Mouse (Mus musculus): Measurements from ENCODE around the gene Rfxank. TPM values are rescaled to one million over a fixed set of nuclear protein-coding genes. Genes with fewer than 3 reads are reported as not detected.

Rfxank gene
- total and polyA plus RNA-seq, 2 experiments, result 13.6 to 27.8 TPM

DNA sequence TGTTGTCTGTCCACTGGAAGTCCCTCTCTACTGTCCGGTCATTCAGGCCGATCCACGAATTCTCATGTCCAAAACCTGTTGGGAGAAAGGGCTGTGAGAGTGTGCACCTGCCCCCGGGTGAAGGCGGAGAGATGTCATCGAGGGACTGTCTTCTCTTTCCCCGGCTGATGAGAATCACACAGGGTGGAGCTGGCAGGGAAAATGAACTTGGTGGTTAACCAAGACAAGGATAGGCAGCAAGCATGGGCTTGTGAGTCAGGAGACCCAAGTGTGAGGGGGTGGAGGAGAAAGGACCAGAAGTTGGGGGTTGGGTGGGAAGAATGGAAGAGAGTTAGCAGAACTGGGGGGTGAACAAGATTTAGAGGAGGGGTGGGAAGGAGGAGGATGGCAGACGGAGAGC, 38.7 kb downstream of the Rfxank start:
- H3K4me3 ChIP-seq (ENCODE audit: insufficient read depth, low read depth, low read length), result no peak overlapping the region
- no peaks in the 10 kb centered on the region for H3K79me2 ChIP-seq (ENCODE audit: control insufficient read depth, insufficient read depth, low read length)
- 80% methylated on average over 8 of the region's 8 CpGs for WGBS
- TF ChIP-seq POLR2A (IDR thresholded peaks at IDR 0.05; ENCODE audit: extremely low read depth, insufficient read depth, low read length) (no peak), CTCF (IDR thresholded peaks at IDR 0.05; ENCODE audit: low read depth, low read length) (no peak)
- no peak overlapping the region for H3K27ac ChIP-seq (replicated peaks; ENCODE audit: insufficient read depth, low read depth, low read length)
- no peaks in the 10 kb centered on the region for H3K4me1 ChIP-seq (ENCODE audit: control insufficient read depth, insufficient read depth, low read length)
- DNase-seq (ENCODE audit: extremely low read depth, low read depth, low spot score), result no peak
- H3K9ac ChIP-seq (ENCODE audit: low read depth, low read length), result no peak overlapping the region
- H3K27me3 ChIP-seq (ENCODE audit: control insufficient read depth, insufficient read depth, low read length), result no peaks in the 10 kb centered on the region
- H3K36me3 ChIP-seq (ENCODE audit: control insufficient read depth, insufficient read depth, low read length), result no peaks in the 10 kb centered on the region

- no peak for TF ChIP-seq POLR2A (IDR thresholded peaks at IDR 0.05; ENCODE audit: extremely low read depth, insufficient read depth, low read length)
- TF ChIP-seq CTCF (IDR thresholded peaks at IDR 0.05; ENCODE audit: low read depth, low read length), result no peak
- no peak for DNase-seq (ENCODE audit: extremely low read depth, low read depth, low spot score)
- Histone ChIP-seq H3K4me3 (ENCODE audit: insufficient read depth, low read depth, low read length) (no peak overlapping the region), H3K36me3 (ENCODE audit: control insufficient read depth, insufficient read depth, low read length) (no peaks in the 10 kb centered on the region), H3K27ac (replicated peaks; ENCODE audit: insufficient read depth, low read depth, low read length) (no peak overlapping the region), H3K27me3 (ENCODE audit: control insufficient read depth, insufficient read depth, low read length) (no peaks in the 10 kb centered on the region), H3K4me1 (ENCODE audit: control insufficient read depth, insufficient read depth, low read length) (no peaks in the 10 kb centered on the region), H3K79me2 (ENCODE audit: control insufficient read depth, insufficient read depth, low read length) (no peaks in the 10 kb centered on the region), H3K9ac (ENCODE audit: low read depth, low read length) (no peak overlapping the region)
- 69% methylated on average over 8 of the region's 8 CpGs for WGBS
Measured at GRCm38 (mm10) chr8:70099276-70099675, 39.7 kb downstream of the Rfxank start.

DNA sequence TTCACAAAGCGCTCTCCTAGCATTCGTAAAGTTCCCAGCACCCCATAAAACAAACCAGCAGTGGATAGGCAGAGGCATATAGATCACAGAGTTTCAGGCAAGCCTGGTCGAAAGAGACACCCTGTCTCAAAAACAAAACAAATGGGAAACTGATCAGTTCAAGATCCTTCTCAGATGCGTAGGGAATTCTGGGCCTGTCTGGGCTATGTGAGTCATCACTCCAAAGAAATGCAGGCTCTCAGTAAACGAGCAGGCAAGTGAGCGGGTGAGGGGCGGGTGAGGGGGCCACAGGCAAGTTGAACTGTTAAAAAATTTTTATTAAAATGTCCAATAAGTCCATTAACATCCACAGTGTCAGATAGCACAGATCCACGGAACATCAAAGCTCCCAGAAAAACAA, 46.2 kb downstream of the Rfxank start:
- TF ChIP-seq CTCF (IDR thresholded peaks at IDR 0.05; ENCODE audit: low read depth, low read length) (no peak), POLR2A (IDR thresholded peaks at IDR 0.05; ENCODE audit: extremely low read depth, insufficient read depth, low read length) (no peak)
- Histone ChIP-seq H3K27me3 (ENCODE audit: control insufficient read depth, insufficient read depth, low read length) (peaks cover 8% of the 10 kb centered on the region), H3K4me1 (ENCODE audit: control insufficient read depth, insufficient read depth, low read length) (no peaks in the 10 kb centered on the region), H3K79me2 (ENCODE audit: control insufficient read depth, insufficient read depth, low read length) (no peaks in the 10 kb centered on the region), H3K36me3 (ENCODE audit: control insufficient read depth, insufficient read depth, low read length) (no peaks in the 10 kb centered on the region), H3K27ac (replicated peaks; ENCODE audit: insufficient read depth, low read depth, low read length) (no peak overlapping the region), H3K4me3 (ENCODE audit: insufficient read depth, low read depth, low read length) (no peak overlapping the region), H3K9ac (ENCODE audit: low read depth, low read length) (no peak overlapping the region)
- 76% methylated on average over 8 of the region's 8 CpGs for WGBS
- no peak for DNase-seq (ENCODE audit: extremely low read depth, low read depth, low spot score)

DNA sequence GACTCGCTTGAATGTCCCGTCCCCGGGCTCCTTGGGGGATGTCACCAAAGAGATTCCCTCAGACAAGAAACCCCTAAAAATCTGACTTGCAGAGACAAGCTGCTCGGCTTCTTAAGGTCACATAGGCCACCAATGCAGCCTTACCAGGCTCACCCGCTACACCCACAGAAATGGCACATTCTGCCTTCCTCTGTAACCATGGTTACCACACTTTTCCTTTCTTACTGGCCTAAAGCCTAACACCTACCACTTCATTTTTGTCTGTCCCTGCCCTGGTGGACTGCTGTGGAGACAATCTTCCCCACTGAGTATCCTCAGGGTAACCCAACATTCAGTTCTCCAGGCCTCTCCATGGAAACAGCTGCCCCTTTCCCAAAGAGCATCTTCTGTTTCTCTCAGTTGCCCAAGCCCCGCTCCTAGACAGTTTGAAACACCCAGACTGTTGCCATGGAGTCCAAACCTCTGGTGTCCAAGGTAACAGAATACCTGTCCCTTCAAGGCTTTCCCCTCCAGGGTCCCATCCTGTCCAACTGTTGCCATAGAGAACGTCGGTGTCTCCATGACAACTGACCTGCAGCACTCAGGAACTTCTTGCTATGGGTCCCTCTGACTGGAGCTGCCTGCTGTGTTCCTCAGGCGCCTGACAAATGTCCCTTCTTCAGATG, 49.5 kb downstream of the Rfxank start:
- H3K4me1 ChIP-seq (ENCODE audit: control insufficient read depth, insufficient read depth, low read length), result no peaks in the 10 kb centered on the region
- H3K9ac ChIP-seq (ENCODE audit: low read depth, low read length), result no peak overlapping the region
- no peaks in the 10 kb centered on the region for H3K79me2 ChIP-seq (ENCODE audit: control insufficient read depth, insufficient read depth, low read length)
- DNase-seq (ENCODE audit: extremely low read depth, low read depth, low spot score), result no peak
- no peak overlapping the region for H3K27ac ChIP-seq (replicated peaks; ENCODE audit: insufficient read depth, low read depth, low read length)
- 69% methylated on average over 9 of the region's 9 CpGs for WGBS
- peaks cover 9% of the 10 kb centered on the region for H3K27me3 ChIP-seq (ENCODE audit: control insufficient read depth, insufficient read depth, low read length)
- no peaks in the 10 kb centered on the region for H3K36me3 ChIP-seq (ENCODE audit: control insufficient read depth, insufficient read depth, low read length)
- H3K4me3 ChIP-seq (ENCODE audit: insufficient read depth, low read depth, low read length), result no peak overlapping the region
- TF ChIP-seq POLR2A (IDR thresholded peaks at IDR 0.05; ENCODE audit: extremely low read depth, insufficient read depth, low read length), result no peak
- no peak for TF ChIP-seq CTCF (IDR thresholded peaks at IDR 0.05; ENCODE audit: low read depth, low read length)

GRCm38 (mm10) chr8:70087836-70088650, 50.9 kb downstream of the Rfxank start:
- no peak for DNase-seq (ENCODE audit: extremely low read depth, low read depth, low spot score)
- Histone ChIP-seq H3K79me2 (ENCODE audit: control insufficient read depth, insufficient read depth, low read length) (no peaks in the 10 kb centered on the region), H3K9ac (ENCODE audit: low read depth, low read length) (no peak overlapping the region), H3K36me3 (ENCODE audit: control insufficient read depth, insufficient read depth, low read length) (no peaks in the 10 kb centered on the region), H3K4me1 (ENCODE audit: control insufficient read depth, insufficient read depth, low read length) (no peaks in the 10 kb centered on the region; the same call in none of the 2 replicates), H3K4me3 (ENCODE audit: insufficient read depth, low read depth, low read length) (no peak overlapping the region), H3K27me3 (ENCODE audit: control insufficient read depth, insufficient read depth, low read length) (peaks cover 9% of the 10 kb centered on the region), H3K27ac (replicated peaks; ENCODE audit: insufficient read depth, low read depth, low read length) (no peak overlapping the region)
- 27% methylated on average over 56 of the region's 56 CpGs for whole genome bisulfite sequencing
- peak; percentile 63 for TF ChIP-seq CTCF (IDR thresholded peaks at IDR 0.05; ENCODE audit: low read depth, low read length)
- no peak for TF ChIP-seq POLR2A (IDR thresholded peaks at IDR 0.05; ENCODE audit: extremely low read depth, insufficient read depth, low read length)

- WGBS, result 40% methylated on average over 7 of the region's 7 CpGs
- H3K27me3 ChIP-seq (ENCODE audit: control insufficient read depth, insufficient read depth, low read length), result peaks cover 9% of the 10 kb centered on the region
Measured at GRCm38 (mm10) chr8:70087237-70087636, 51.7 kb downstream of the Rfxank start.

More at GRCm38 (mm10) chr8:70087237-70087636, 51.7 kb downstream of the Rfxank start:
- Histone ChIP-seq H3K36me3 (ENCODE audit: control insufficient read depth, insufficient read depth, low read length) (no peaks in the 10 kb centered on the region), H3K27ac (replicated peaks; ENCODE audit: insufficient read depth, low read depth, low read length) (no peak overlapping the region), H3K9ac (ENCODE audit: low read depth, low read length) (no peak overlapping the region), H3K79me2 (ENCODE audit: control insufficient read depth, insufficient read depth, low read length) (no peaks in the 10 kb centered on the region), H3K4me1 (ENCODE audit: control insufficient read depth, insufficient read depth, low read length) (no peaks in the 10 kb centered on the region; the same call in none of the 2 replicates), H3K4me3 (ENCODE audit: insufficient read depth, low read depth, low read length) (no peak overlapping the region)
- TF ChIP-seq CTCF (IDR thresholded peaks at IDR 0.05; ENCODE audit: low read depth, low read length), result no peak
- no peak for TF ChIP-seq POLR2A (IDR thresholded peaks at IDR 0.05; ENCODE audit: extremely low read depth, insufficient read depth, low read length)
- no peak for DNase-seq (ENCODE audit: extremely low read depth, low read depth, low spot score)
